Comparison of ENCODE assay signal across 8 mouse cellular contexts in genomic region chr19:53902739-53903487, GRCm38 (mm10). TPM values are rescaled to one million over a fixed set of nuclear protein-coding genes. Genes with fewer than 3 reads are reported as not detected.
DNase-seq lines count a peak whose midpoint lies in the region; ATAC-seq and TF ChIP-seq lines count a peak whose summit lies in the region.

No protein-coding gene starts in this region.

- H3K4me1 ChIP-seq in embryonic facial prominence, embryonic 13.5 days: peaks cover 49% of the 10 kb centered on the region
- H3K4me1 ChIP-seq in limb, embryonic 14.5 days (ENCODE audit: control insufficient read depth, insufficient read depth, low read length): peaks cover 31% of the 10 kb centered on the region
- peaks cover 5% of the 10 kb centered on the region; the same call in 1 of the 2 replicates for H3K4me1 ChIP-seq in midbrain, postnatal 0 days (ENCODE audit: insufficient read depth, low read length)

- H3K36me3 ChIP-seq in embryonic facial prominence, embryonic 13.5 days: no peaks in the 10 kb centered on the region
- peaks cover 5% of the 10 kb centered on the region for H3K36me3 ChIP-seq in limb, embryonic 14.5 days (ENCODE audit: control insufficient read depth, insufficient read depth, low read length)
- no peaks in the 10 kb centered on the region for H3K36me3 ChIP-seq in midbrain, postnatal 0 days (ENCODE audit: insufficient read depth, low read length)

- under 1% methylated on average over 61 of the region's 61 CpGs for WGBS in embryonic facial prominence, embryonic 13.5 days
- WGBS in limb, embryonic 14.5 days: 1% methylated on average over 54 of the region's 61 CpGs
- under 1% methylated on average over 34 of the region's 61 CpGs for WGBS in midbrain, postnatal 0 days

- peak; percentile 86 for TF ChIP-seq POLR2A in limb, embryonic 14.5 days (IDR thresholded peaks at IDR 0.05; ENCODE audit: borderline replicate concordance, extremely low read depth, insufficient read depth, insufficient read length)

- peak; percentile 97 for DNase-seq in 3134 (ENCODE audit: extremely low read depth, insufficient read length, low spot score)
- DNase-seq in adrenal gland, postnatal 36 days: peak; percentile 96 to 97
- DNase-seq in heart, adult 8-10 months (ENCODE audit: low spot score): peak; percentile 95
- peak; percentile 96 for DNase-seq in kidney, adult 9 months
- peak; percentile 96 for DNase-seq in limb, embryonic 14.5 days (ENCODE audit: low spot score)
- DNase-seq in midbrain, postnatal 0 days (ENCODE audit: low spot score): peak; percentile 99
- DNase-seq in spleen, postnatal 14 days (ENCODE audit: low spot score in 2 of 2): peak; percentile 90 to 92

- TF ChIP-seq CTCF in midbrain, postnatal 0 days (IDR thresholded peaks at IDR 0.05): no peak

- peak overlapping the region; percentile 95 for H3K27ac ChIP-seq in embryonic facial prominence, embryonic 13.5 days
- peak overlapping the region; percentile 92 for H3K27ac ChIP-seq in limb, embryonic 14.5 days (replicated peaks; ENCODE audit: low read depth, low read length)
- H3K27ac ChIP-seq in midbrain, postnatal 0 days (ENCODE audit: low read depth, low read length): peak overlapping the region; percentile 78

- peak; percentile 98 for ATAC-seq in embryonic facial prominence, embryonic 13.5 days (ENCODE audit: insufficient number of reproducible peaks, insufficient read depth, low FRiP score, low TSS enrichment, low read depth)
- ATAC-seq in limb, embryonic 14.5 days (ENCODE audit: low FRiP score, low read depth): peak; percentile 98
- peak; percentile 99 for ATAC-seq in midbrain, postnatal 0 days (ENCODE audit: low FRiP score)

- no peaks in the 10 kb centered on the region for H3K27me3 ChIP-seq in embryonic facial prominence, embryonic 13.5 days
- H3K27me3 ChIP-seq in limb, embryonic 14.5 days (ENCODE audit: control insufficient read depth, insufficient read depth, low read length): no peaks in the 10 kb centered on the region
- H3K27me3 ChIP-seq in midbrain, postnatal 0 days (ENCODE audit: insufficient read depth, low read length): no peaks in the 10 kb centered on the region

- H3K4me2 ChIP-seq in embryonic facial prominence, embryonic 13.5 days: peak overlapping the region; percentile 67
- peak overlapping the region; percentile 73 for H3K4me2 ChIP-seq in limb, embryonic 14.5 days (replicated peaks; ENCODE audit: low read depth, low read length, severe bottlenecking)
- peak overlapping the region; percentile 74 for H3K4me2 ChIP-seq in midbrain, postnatal 0 days (ENCODE audit: low read depth, low read length, poor library complexity, severe bottlenecking)

- no peaks in the 10 kb centered on the region for H3K9me3 ChIP-seq in embryonic facial prominence, embryonic 13.5 days
- H3K9me3 ChIP-seq in limb, embryonic 14.5 days (ENCODE audit: control insufficient read depth, low read length): no peaks in the 10 kb centered on the region
- no peaks in the 10 kb centered on the region for H3K9me3 ChIP-seq in midbrain, postnatal 0 days (ENCODE audit: low read length)

- H3K9ac ChIP-seq in embryonic facial prominence, embryonic 13.5 days: peak overlapping the region; percentile 94
- peak overlapping the region; percentile 95 for H3K9ac ChIP-seq in limb, embryonic 14.5 days (ENCODE audit: low read depth, low read length, severe bottlenecking)
- peak overlapping the region; percentile 63 for H3K9ac ChIP-seq in midbrain, postnatal 0 days (replicated peaks; ENCODE audit: low read length, poor library complexity, severe bottlenecking)

- peak overlapping the region; percentile 95 for H3K4me3 ChIP-seq in embryonic facial prominence, embryonic 13.5 days
- peak overlapping the region; percentile 97 for H3K4me3 ChIP-seq in limb, embryonic 14.5 days (replicated peaks; ENCODE audit: low read length)
- peak overlapping the region; percentile 66 for H3K4me3 ChIP-seq in midbrain, postnatal 0 days (ENCODE audit: low read depth, low read length)

RNA-seq across cellular contexts. Expression of gene Pdcd4, which starts 10.9 kb away (rescaled TPM):
- 100 to 1,000 TPM in 1 of 2 experiments, 10 to 100 TPM in 1; 83.2 to 121 TPM for total RNA-seq in adrenal gland, postnatal 36 days (2021)
- 130 and 135 TPM in 2 replicates for polyA plus RNA-seq in embryonic facial prominence, embryonic 13.5 days (2015; fragmentation: Nextera tagmentation; extraction: Ambion mirVana)
- 10 to 100 TPM; 18.3 to 28.1 (median 23.4) TPM for total RNA-seq in heart, adult 8-10 months (2022)
- polyA plus RNA-seq in limb, embryonic 14.5 days (2012; rRNA removed): 23.3 and 43.3 TPM in 2 replicates
- 96.4 and 109 TPM in 2 replicates for polyA plus RNA-seq in limb, embryonic 14.5 days (2014; fragmentation: Nextera tagmentation; extraction: Ambion mirVana)
- total RNA-seq in midbrain, postnatal 0 days (2014; rRNA removed): 19.5 and 19.8 TPM in 2 replicates
- polyA plus RNA-seq in midbrain, postnatal 0 days (2015; fragmentation: Nextera tagmentation; extraction: Ambion mirVana): 77.3 and 96.7 TPM in 2 replicates

RNA-seq across cellular contexts. Expression of gene Shoc2, which starts 41.2 kb away (rescaled TPM):
- total RNA-seq in adrenal gland, postnatal 36 days (2021): 10 to 100 TPM; 47.5 to 52.6 TPM
- 50.5 and 54.7 TPM in 2 replicates for polyA plus RNA-seq in embryonic facial prominence, embryonic 13.5 days (2015; fragmentation: Nextera tagmentation; extraction: Ambion mirVana)
- 10 to 100 TPM; 23.1 to 27.9 (median 24.0) TPM for total RNA-seq in heart, adult 8-10 months (2022)
- 26.9 and 29.2 TPM in 2 replicates for polyA plus RNA-seq in limb, embryonic 14.5 days (2012; rRNA removed)
- 44.8 and 48.2 TPM in 2 replicates for polyA plus RNA-seq in limb, embryonic 14.5 days (2014; fragmentation: Nextera tagmentation; extraction: Ambion mirVana)
- 77.3 and 85.1 TPM in 2 replicates for total RNA-seq in midbrain, postnatal 0 days (2014; rRNA removed)
- 46.2 and 49.4 TPM in 2 replicates for polyA plus RNA-seq in midbrain, postnatal 0 days (2015; fragmentation: Nextera tagmentation; extraction: Ambion mirVana)

RNA-seq across cellular contexts. Expression of gene Bbip1, which starts 41.5 kb away (rescaled TPM):
- 10 to 100 TPM; 26.2 to 29.1 TPM for total RNA-seq in adrenal gland, postnatal 36 days (2021)
- 82.9 and 97.9 TPM in 2 replicates for polyA plus RNA-seq in embryonic facial prominence, embryonic 13.5 days (2015; fragmentation: Nextera tagmentation; extraction: Ambion mirVana)
- total RNA-seq in heart, adult 8-10 months (2022): 10 to 100 TPM; 36.5 to 41.6 (median 37.9) TPM
- 34.6 and 57.2 TPM in 2 replicates for polyA plus RNA-seq in limb, embryonic 14.5 days (2012; rRNA removed)
- 78.8 and 84.1 TPM in 2 replicates for polyA plus RNA-seq in limb, embryonic 14.5 days (2014; fragmentation: Nextera tagmentation; extraction: Ambion mirVana)
- 74.2 and 95.7 TPM in 2 replicates for total RNA-seq in midbrain, postnatal 0 days (2014; rRNA removed)
- polyA plus RNA-seq in midbrain, postnatal 0 days (2015; fragmentation: Nextera tagmentation; extraction: Ambion mirVana): 154 and 158 TPM in 2 replicates

Comparison
In these comparisons a context has a peak if more than half of its experiments do, and no peak if none do; other contexts are left out.
1. Peak in every context shown above with its lines: DNase-seq, ATAC-seq, H3K4me3 ChIP-seq and H3K27ac ChIP-seq.